Mouse (Mus musculus) embryonic facial prominence, embryonic 14.5 days (tissue): ENCODE data around the gene Nccrp1. TPM values are rescaled to one million over a fixed set of nuclear protein-coding genes. Genes with fewer than 3 reads are reported as not detected.

Experiments
- ATAC-seq: fragments of 200-750 bp; cut with Nextera tagmentation; 2 replicates; pipeline ENCODE4 v1.8.0; 2017; ENCODE audit warnings: low read depth, moderate number of reproducible peaks, moderate TSS enrichment
- DNase-seq: peaks from one replicate; pipeline ENCODE4 v3.0.0-alpha.2; 2015; ENCODE audit warnings: low spot score
- H3K27ac ChIP-seq: fragments of 300-500 bp; sonication (generic); replicated peaks from 2 replicates; pipeline ENCODE4 v1.5.1; 2014; ENCODE audit warnings: low read depth, mild to moderate bottlenecking, low read length, moderate library complexity
- H3K27me3 ChIP-seq: fragments of 300-500 bp; sonication (generic); replicated peaks from 2 replicates; pipeline ENCODE4 v1.6.1; 2014; ENCODE audit warnings: low read length; ENCODE audit not compliant: control insufficient read depth, insufficient read depth
- H3K36me3 ChIP-seq: fragments of 300-500 bp; sonication (generic); 2 replicates; pipeline ENCODE4 v1.6.1; 2014; ENCODE audit warnings: low read length, mixed read lengths; ENCODE audit not compliant: control insufficient read depth, insufficient read depth
- H3K4me1 ChIP-seq: fragments of 300-500 bp; sonication (generic); 2 replicates; pipeline ENCODE4 v1.6.1; 2014; ENCODE audit warnings: antibody characterized with exemption, low read length; ENCODE audit not compliant: control insufficient read depth, insufficient read depth
- H3K4me2 ChIP-seq: fragments of 300-500 bp; sonication (generic); 2 replicates; pipeline ENCODE4 v1.6.1; 2014; ENCODE audit warnings: low read depth, mild to moderate bottlenecking, low read length, moderate library complexity, mixed read lengths
- H3K4me3 ChIP-seq: fragments of 300-500 bp; sonication (generic); 2 replicates; pipeline ENCODE4 v1.5.1; 2014; ENCODE audit warnings: low read depth, mild to moderate bottlenecking, low read length
- H3K9ac ChIP-seq: fragments of 300-500 bp; sonication (generic); 2 replicates; pipeline ENCODE4 v1.6.1; 2014; ENCODE audit warnings: low read depth, mild to moderate bottlenecking, low read length, moderate library complexity, mixed read lengths
- H3K9me3 ChIP-seq: fragments of 300-500 bp; sonication (generic); 2 replicates; pipeline ENCODE4 v1.6.1; 2016; ENCODE audit warnings: low read length; ENCODE audit not compliant: control insufficient read depth
- WGBS: fragments of 180-500 bp; shearing (Covaris S2); extraction: QIAGEN DNeasy Blood & Tissue Kit; methylation state at CpG from one replicate; pipeline ENCODE4 v1.1.7; 2014; 5-methylcytosine and 5-hydroxymethylcytosine counted together
- polyA plus RNA-seq: library from polyadenylated mRNA; unstranded; fragments of >200 nt; fragmentation: Nextera tagmentation; extraction: Ambion mirVana; gene quantifications from 2 replicates; pipeline ENCODE4 v1.2.1, GENCODE M21; 2014

Nccrp1 gene
- 0.17 and 0.43 TPM in 2 replicates for polyA plus RNA-seq

- peak within 1 kb of the TSS; percentile 34; the same call in 1 of the 2 replicates for H3K9ac ChIP-seq
- DNase-seq (no peak), ATAC-seq (no peak)
- WGBS: 2% methylated on average over 3 of the region's 5 CpGs
- H3K27me3 ChIP-seq: peaks cover 45% of the 10 kb centered on the region
- no peaks in the 10 kb centered on the region for H3K9me3 ChIP-seq
- H3K4me3 ChIP-seq: peak within 1 kb of the TSS; percentile 23
- no peaks in the 10 kb centered on the region for H3K36me3 ChIP-seq
- H3K27ac ChIP-seq: no peak within 1 kb of the TSS
- H3K4me2 ChIP-seq: peak within 1 kb of the TSS; percentile 49
- no peaks in the 10 kb centered on the region; the same call in 1 of the 2 replicates for H3K4me1 ChIP-seq
Observed at GRCm38 (mm10) chr7:28547154-28547553, at the start of gene Nccrp1. Nccrp1 (minus strand) TSS chr7:28547254.

- no peaks in the 10 kb centered on the region for H3K9me3 ChIP-seq
- no peak overlapping the region for H3K9ac ChIP-seq
- ATAC-seq: no peak
- 78% methylated on average over 8 of the region's 8 CpGs for WGBS
- no peak overlapping the region for H3K27ac ChIP-seq
- no peak for DNase-seq
- peak overlapping the region; percentile 89 for H3K4me2 ChIP-seq
- H3K4me1 ChIP-seq: peaks cover 23% of the 10 kb centered on the region
- no peak overlapping the region; the same call in 1 of the 2 replicates for H3K4me3 ChIP-seq
- H3K27me3 ChIP-seq: no peaks in the 10 kb centered on the region
- H3K36me3 ChIP-seq: peaks cover 3% of the 10 kb centered on the region; the same call in 1 of the 2 replicates
Observed at GRCm38 (mm10) chr7:28595751-28596435, 48.8 kb upstream of the Nccrp1 start.

GRCm38 (mm10) chr7:28593206-28594111, 46.4 kb upstream of the Nccrp1 start:
- Histone ChIP-seq H3K9me3 (no peaks in the 10 kb centered on the region), H3K9ac (no peak overlapping the region), H3K4me2 (no peak overlapping the region), H3K27me3 (no peaks in the 10 kb centered on the region), H3K27ac (no peak overlapping the region), H3K36me3 (peaks cover 3% of the 10 kb centered on the region; the same call in 1 of the 2 replicates), H3K4me3 (no peak overlapping the region), H3K4me1 (peaks cover 29% of the 10 kb centered on the region)
- ATAC-seq (no peak), DNase-seq (no peak)
- WGBS: 43% methylated on average over 13 of the region's 14 CpGs

GRCm38 (mm10) chr7:28591862-28592261, 44.8 kb upstream of the Nccrp1 start:
- Histone ChIP-seq H3K9ac (no peak overlapping the region), H3K4me2 (no peak overlapping the region), H3K4me3 (no peak overlapping the region), H3K36me3 (peaks cover 3% of the 10 kb centered on the region; the same call in 1 of the 2 replicates), H3K27ac (no peak overlapping the region), H3K4me1 (peaks cover 39% of the 10 kb centered on the region), H3K27me3 (no peaks in the 10 kb centered on the region), H3K9me3 (no peaks in the 10 kb centered on the region)
- WGBS: 36% methylated on average over 1 of the region's 1 CpGs
- no peak for DNase-seq
- ATAC-seq: no peak

GRCm38 (mm10) chr7:28587644-28588043, 40.6 kb upstream of the Nccrp1 start:
- Histone ChIP-seq H3K36me3 (0 out of 2 replicates have a peak, but pooled peaks cover 2% of the 10 kb centered on the region), H3K27me3 (no peaks in the 10 kb centered on the region), H3K9ac (peak overlapping the region; percentile 5; the same call in 1 of the 2 replicates), H3K27ac (peak overlapping the region; percentile 5; the same call in 1 of the 2 replicates), H3K4me2 (no peak overlapping the region), H3K9me3 (no peaks in the 10 kb centered on the region), H3K4me3 (no peak overlapping the region), H3K4me1 (peaks cover 38% of the 10 kb centered on the region)
- no peak for DNase-seq
- 0 out of 2 replicates have a peak, but pooled peaks have one; percentile 10 for ATAC-seq

- Histone ChIP-seq H3K4me3 (no peak overlapping the region), H3K9me3 (no peaks in the 10 kb centered on the region), H3K27me3 (no peaks in the 10 kb centered on the region), H3K4me1 (peaks cover 38% of the 10 kb centered on the region), H3K4me2 (0 out of 2 replicates have a peak overlapping the region, but pooled peaks have one; percentile 16), H3K36me3 (0 out of 2 replicates have a peak, but pooled peaks cover 2% of the 10 kb centered on the region), H3K9ac (peak overlapping the region; percentile 5; the same call in 1 of the 2 replicates), H3K27ac (no peak overlapping the region)
- DNase-seq: peak; percentile 64
- 0 out of 2 replicates have a peak, but pooled peaks have one; percentile 30 for ATAC-seq
- WGBS: 45% methylated on average over 6 of the region's 6 CpGs
Observed at GRCm38 (mm10) chr7:28586663-28587411, 39.8 kb upstream of the Nccrp1 start.

- no peaks in the 10 kb centered on the region for H3K9me3 ChIP-seq
- no peak overlapping the region for H3K9ac ChIP-seq
- DNase-seq (no peak), ATAC-seq (no peak)
- no peak overlapping the region for H3K27ac ChIP-seq
- H3K4me1 ChIP-seq: peaks cover 38% of the 10 kb centered on the region
- WGBS: 69% methylated on average over 6 of the region's 6 CpGs
- H3K27me3 ChIP-seq: no peaks in the 10 kb centered on the region
- 0 out of 2 replicates have a peak, but pooled peaks cover 2% of the 10 kb centered on the region for H3K36me3 ChIP-seq
- no peak overlapping the region for H3K4me3 ChIP-seq
- H3K4me2 ChIP-seq: no peak overlapping the region
Observed at GRCm38 (mm10) chr7:28585001-28585400, 37.9 kb upstream of the Nccrp1 start.

GRCm38 (mm10) chr7:28584468-28584867, 37.4 kb upstream of the Nccrp1 start:
- Histone ChIP-seq H3K4me1 (peaks cover 38% of the 10 kb centered on the region), H3K9ac (no peak overlapping the region), H3K4me3 (no peak overlapping the region), H3K4me2 (no peak overlapping the region), H3K27ac (no peak overlapping the region), H3K27me3 (no peaks in the 10 kb centered on the region), H3K9me3 (no peaks in the 10 kb centered on the region), H3K36me3 (0 out of 2 replicates have a peak, but pooled peaks cover 2% of the 10 kb centered on the region)
- ATAC-seq: no peak
- 69% methylated on average over 4 of the region's 4 CpGs for WGBS
- DNase-seq: no peak
